Mouse (Mus musculus): ENCODE results near the gene Gm21094.
"Not testable (repeated sequence)": the region's sequence is repeated elsewhere in the genome, so short reads cannot be mapped to it uniquely, and the experiment has no call there.

GRCm38 (mm10) chrY:32620343-32620742 lies at the start of gene Gm21094:
- not testable (repeated sequence) for TF ChIP-seq CTCF (IDR thresholded peaks at IDR 0.05; ENCODE audit: low read depth, low read length); POLR2AphosphoS5 (IDR thresholded peaks at IDR 0.05; ENCODE audit: insufficient replicate concordance, low read depth, low read length); GATA1 (IDR thresholded peaks at IDR 0.05; ENCODE audit: borderline replicate concordance, low read length)
